Mouse (Mus musculus) lung, embryonic 14.5 days (tissue): Measurements from ENCODE around the gene Olfr1128. TPM values are rescaled to one million over a fixed set of nuclear protein-coding genes. Genes with fewer than 3 reads are reported as not detected.
"Not testable (repeated sequence)": the region's sequence is repeated elsewhere in the genome, so short reads cannot be mapped to it uniquely, and the experiment has no call there.

ENCODE experiments used
- ATAC-seq: fragments of 200-750 bp; cut with Nextera tagmentation; 2 replicates; pipeline ENCODE4 v1.8.0; 2017; ENCODE audit warnings: mild to moderate bottlenecking, moderate TSS enrichment, moderate library complexity; ENCODE audit not compliant: insufficient read depth
- DNase-seq: peaks from one replicate; pipeline ENCODE4 v3.0.0-alpha.2; 2015
- H3K27ac ChIP-seq: fragments of 300-500 bp; sonication (generic); 2 replicates; pipeline ENCODE4 v1.5.1; 2014; ENCODE audit warnings: low read depth, mild to moderate bottlenecking, moderate library complexity
- H3K27me3 ChIP-seq: fragments of 300-500 bp; sonication (generic); 2 replicates; pipeline ENCODE4 v1.6.1; 2014; ENCODE audit warnings: low read length, control low read depth; ENCODE audit not compliant: insufficient read depth
- H3K36me3 ChIP-seq: fragments of 300-500 bp; sonication (generic); 2 replicates; pipeline ENCODE4 v1.6.1; 2014; ENCODE audit warnings: control low read depth; ENCODE audit not compliant: insufficient read depth
- H3K4me1 ChIP-seq: fragments of 300-500 bp; sonication (generic); 2 replicates; pipeline ENCODE4 v1.6.1; 2014; ENCODE audit warnings: antibody characterized with exemption, control low read depth; ENCODE audit not compliant: insufficient read depth
- H3K4me2 ChIP-seq: fragments of 300-500 bp; sonication (generic); 2 replicates; pipeline ENCODE4 v1.6.1; 2014; ENCODE audit warnings: mild to moderate bottlenecking
- H3K4me3 ChIP-seq: fragments of 300-500 bp; sonication (generic); 2 replicates; pipeline ENCODE4 v1.5.1; 2014; ENCODE audit warnings: low read depth, low read length
- H3K9ac ChIP-seq: fragments of 300-500 bp; sonication (generic); 2 replicates; pipeline ENCODE4 v1.6.1; 2014
- H3K9me3 ChIP-seq: fragments of 300-500 bp; sonication (generic); 2 replicates; pipeline ENCODE4 v1.6.1; 2016; ENCODE audit warnings: low read depth, low read length, control low read depth
- CTCF ChIP-seq: IDR thresholded peaks from 2 replicates; pipeline ENCODE4 v1.5.1; 2016; ENCODE audit warnings: antibody characterized with exemption, low read depth
- WGBS: fragments of 180-500 bp; shearing (Covaris S2); extraction: QIAGEN DNeasy Blood & Tissue Kit; methylation state at CpG from one replicate; pipeline ENCODE4 v1.1.7; 2014; 5-methylcytosine and 5-hydroxymethylcytosine counted together
- polyA plus RNA-seq: library from polyadenylated mRNA; unstranded; fragments of >200 nt; fragmentation: Nextera tagmentation; extraction: Ambion mirVana; gene quantifications from 2 replicates; pipeline ENCODE4 v1.2.1, GENCODE M21; 2014

The Olfr1128 gene
- not detected in 2 replicates for polyA plus RNA-seq

- H3K36me3 ChIP-seq = no peaks in the 10 kb centered on the region
- no peak for TF ChIP-seq CTCF
- WGBS = 81% methylated on average over 1 of the region's 1 CpGs
- no peaks in the 10 kb centered on the region for H3K9me3 ChIP-seq
- DNase-seq (no peak), ATAC-seq (no peak)
- H3K4me2 ChIP-seq = no peak within 1 kb of the TSS
- H3K9ac ChIP-seq = no peak within 1 kb of the TSS
- H3K27me3 ChIP-seq = no peaks in the 10 kb centered on the region
- no peak within 1 kb of the TSS for H3K4me3 ChIP-seq
- no peak within 1 kb of the TSS for H3K27ac ChIP-seq
- H3K4me1 ChIP-seq = no peaks in the 10 kb centered on the region
These were observed at the start of gene Olfr1128 for GRCm38 (mm10) chr2:87545442-87545841. TSS of gene Olfr1128 (minus strand) at chr2:87545542.

DNA sequence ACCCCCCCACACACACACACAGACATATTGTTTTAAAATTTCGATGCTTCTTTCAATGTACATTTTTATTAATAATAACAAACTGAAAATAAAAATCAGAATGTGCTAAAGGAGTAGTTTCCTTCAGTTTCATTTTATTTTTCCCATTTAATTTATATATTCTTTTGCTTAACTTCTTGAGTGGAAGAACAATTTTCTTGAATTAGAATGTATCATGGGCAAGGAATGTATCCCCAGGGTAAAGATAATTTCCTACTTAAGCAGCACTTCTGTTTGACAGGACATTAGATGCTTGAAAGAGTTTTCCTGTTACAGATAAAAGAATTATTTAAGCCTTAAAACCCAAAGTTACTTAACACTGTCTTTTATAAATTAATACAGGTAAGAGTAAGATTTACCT is 28.3 kb upstream of the Olfr1128 start, which contains the start of gene Olfr1129:
Olfr1129 (plus strand) TSS at position 301 of the 400 bp plus-strand sequence.
- not testable (repeated sequence) for H3K9ac ChIP-seq, H3K4me2 ChIP-seq, H3K4me1 ChIP-seq, H3K27me3 ChIP-seq, H3K9me3 ChIP-seq, DNase-seq, H3K36me3 ChIP-seq, ATAC-seq, H3K27ac ChIP-seq, H3K4me3 ChIP-seq
- WGBS = 69% methylated on average over 1 of the region's 1 CpGs

- WGBS = 63% methylated on average over 2 of the region's 2 CpGs
- no peak for DNase-seq
- Histone ChIP-seq H3K36me3 (no peaks in the 10 kb centered on the region), H3K27ac (no peak overlapping the region), H3K9ac (no peak overlapping the region), H3K4me2 (no peak overlapping the region), H3K27me3 (no peaks in the 10 kb centered on the region), H3K4me1 (no peaks in the 10 kb centered on the region), H3K9me3 (no peaks in the 10 kb centered on the region), H3K4me3 (no peak overlapping the region)
- TF ChIP-seq CTCF = no peak
- no peak for ATAC-seq
These were observed 10.5 kb downstream of the Olfr1128 start for GRCm38 (mm10) chr2:87534826-87535225.

DNA sequence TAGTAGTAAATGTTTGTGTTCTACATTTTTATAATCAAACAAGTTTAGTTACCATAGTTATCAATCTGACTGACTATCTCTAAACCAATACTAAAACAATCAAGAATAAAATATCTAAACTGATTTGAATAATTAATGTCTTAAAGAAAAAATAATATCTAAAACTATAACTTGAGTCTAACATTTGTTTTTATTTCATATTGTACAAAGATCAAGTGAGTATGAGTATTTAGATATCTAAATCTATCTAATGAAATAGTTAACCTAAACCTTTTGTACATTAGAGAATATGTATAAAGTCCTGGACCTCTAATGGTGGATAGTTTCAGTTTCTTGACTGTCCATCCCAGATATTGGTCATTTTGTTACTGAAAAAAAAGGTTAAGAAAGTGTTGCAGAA is 13.8 kb downstream of the Olfr1128 start, which contains the start of gene Olfr153:
Olfr153 (plus strand) TSS at position 301 of the 400 bp plus-strand sequence.
- Histone ChIP-seq H3K27me3 (no peaks in the 10 kb centered on the region), H3K4me3 (no peak within 1 kb of the TSS), H3K4me2 (no peak within 1 kb of the TSS), H3K36me3 (no peaks in the 10 kb centered on the region), H3K27ac (no peak within 1 kb of the TSS), H3K9me3 (no peaks in the 10 kb centered on the region), H3K9ac (no peak within 1 kb of the TSS), H3K4me1 (no peaks in the 10 kb centered on the region)
- no peak for DNase-seq
- no peak for TF ChIP-seq CTCF
- no peak for ATAC-seq

DNA sequence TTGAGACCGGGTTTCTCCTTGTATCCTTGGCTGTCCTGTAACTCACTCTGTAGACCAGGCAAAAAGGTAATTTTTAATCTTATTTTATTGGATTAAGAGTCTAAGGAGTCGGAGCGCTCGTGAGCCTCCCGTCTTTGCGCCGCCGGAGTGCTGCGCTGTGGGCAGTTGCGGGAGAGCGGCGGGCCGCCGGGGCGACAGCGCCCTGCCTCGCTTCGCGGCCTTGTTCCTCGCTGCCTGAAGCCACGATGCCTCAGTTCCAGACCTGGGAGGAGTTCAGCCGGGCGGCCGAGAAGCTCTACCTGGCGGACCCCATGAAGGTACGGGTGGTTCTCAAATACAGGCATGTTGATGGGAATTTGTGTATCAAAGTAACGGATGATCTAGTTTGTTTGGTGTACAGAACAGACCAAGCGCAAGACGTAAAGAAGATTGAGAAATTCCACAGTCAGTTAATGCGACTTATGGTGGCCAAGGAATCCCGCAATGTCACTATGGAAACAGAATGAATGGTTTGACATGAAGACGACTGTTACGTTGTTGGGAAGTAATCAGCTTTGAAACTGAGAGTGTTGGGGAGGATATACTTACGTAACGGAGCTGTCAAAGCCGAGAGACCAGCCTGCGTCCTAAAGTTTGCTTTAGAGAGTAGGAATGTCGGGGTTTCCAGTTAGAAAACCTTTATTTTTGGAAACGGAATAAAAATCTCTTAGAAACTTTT is 19.3 kb downstream of the Olfr1128 start:
- not testable (repeated sequence) for H3K9ac ChIP-seq, H3K4me3 ChIP-seq, H3K27ac ChIP-seq, ATAC-seq, H3K4me1 ChIP-seq, H3K27me3 ChIP-seq, H3K9me3 ChIP-seq, H3K36me3 ChIP-seq
- DNase-seq = peak; percentile 28
- H3K4me2 ChIP-seq = peak overlapping the region; percentile 39
- WGBS = 22% methylated on average over 38 of the region's 39 CpGs

DNA sequence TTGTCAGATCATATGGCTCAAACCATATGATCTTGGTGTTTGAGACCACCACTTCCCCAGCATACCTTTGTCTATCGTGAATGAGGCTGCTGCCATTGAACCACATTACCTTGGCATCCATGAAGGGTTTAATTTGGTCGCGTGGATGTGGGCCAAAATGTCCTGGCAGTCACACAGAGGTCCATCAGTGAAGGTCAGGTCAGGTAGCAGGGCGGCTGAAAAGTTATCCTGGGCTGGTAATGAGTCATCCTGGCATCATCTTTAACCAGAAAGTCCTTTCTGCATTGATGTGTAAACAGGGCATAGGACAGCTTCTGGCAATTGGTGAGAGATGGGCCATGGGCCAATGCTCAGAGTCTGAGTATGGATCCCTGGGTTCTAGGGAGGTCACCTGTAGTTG is 24.7 kb downstream of the Olfr1128 start:
- DNase-seq (no peak), ATAC-seq (no peak)
- no peaks in the 10 kb centered on the region for H3K36me3 ChIP-seq
- WGBS = 82% methylated on average over 4 of the region's 4 CpGs
- no peak overlapping the region for H3K9ac ChIP-seq
- H3K4me1 ChIP-seq = no peaks in the 10 kb centered on the region
- H3K4me2 ChIP-seq = no peak overlapping the region
- H3K9me3 ChIP-seq = no peaks in the 10 kb centered on the region
- H3K27ac ChIP-seq = no peak overlapping the region
- TF ChIP-seq CTCF = no peak
- no peaks in the 10 kb centered on the region for H3K27me3 ChIP-seq
- H3K4me3 ChIP-seq = no peak overlapping the region

- no peak for DNase-seq
- no peak for TF ChIP-seq CTCF
- no peaks in the 10 kb centered on the region for H3K36me3 ChIP-seq
- H3K27me3 ChIP-seq = no peaks in the 10 kb centered on the region
- H3K4me1 ChIP-seq = no peaks in the 10 kb centered on the region
- no peak overlapping the region for H3K27ac ChIP-seq
- no peak overlapping the region for H3K9ac ChIP-seq
- H3K4me2 ChIP-seq = no peak overlapping the region
- H3K9me3 ChIP-seq = no peaks in the 10 kb centered on the region
- WGBS = 91% methylated on average over 3 of the region's 3 CpGs
- ATAC-seq = no peak
- no peak overlapping the region for H3K4me3 ChIP-seq
These were observed 28.8 kb downstream of the Olfr1128 start for GRCm38 (mm10) chr2:87516581-87516980.
